Mouse (Mus musculus) heart, adult 9 months (tissue): ENCODE results near the gene Olfr420.

Experiments used
- DNase-seq, 2 experiments: peaks; one replicate each; pipeline ENCODE4 v3.0.0; 2022; ENCODE audit warnings: low spot score in 2 of 2

The Olfr420 gene

GRCm38 (mm10) chr1:174155333-174155732 is at the start of gene Olfr420:
Gene Olfr420, plus strand, starts transcription at chr1:174155633.
- DNase-seq: no peak

- no peak for DNase-seq
Measured at GRCm38 (mm10) chr1:174121062-174121461, 34.4 kb upstream of the Olfr420 start, which contains the start of gene Olfr231. Gene Olfr231, minus strand, starts transcription at chr1:174121162.

GRCm38 (mm10) chr1:174131217-174131616 is 24.2 kb upstream of the Olfr420 start, which contains the start of gene Olfr424:
Gene Olfr424, plus strand, starts transcription at chr1:174131517.
- DNase-seq: no peak

- DNase-seq: no peak
Measured at GRCm38 (mm10) chr1:174131999-174132398, 23.4 kb upstream of the Olfr420 start.

GRCm38 (mm10) chr1:174141384-174141783 is 14.0 kb upstream of the Olfr420 start:
- no peak for DNase-seq

- DNase-seq: no peak
Measured at GRCm38 (mm10) chr1:174146696-174147095, 8.7 kb upstream of the Olfr420 start.

- DNase-seq: no peak
Measured at GRCm38 (mm10) chr1:174149289-174149688, 6.1 kb upstream of the Olfr420 start.

- DNase-seq: no peak
Measured at GRCm38 (mm10) chr1:174157622-174158021, 2.2 kb downstream of the Olfr420 start.

- no peak for DNase-seq
Measured at GRCm38 (mm10) chr1:174158512-174158911, 3.1 kb downstream of the Olfr420 start.

GRCm38 (mm10) chr1:174159095-174159494 is 3.7 kb downstream of the Olfr420 start:
- no peak for DNase-seq

- DNase-seq: no peak
Measured at GRCm38 (mm10) chr1:174169024-174169423, 13.6 kb downstream of the Olfr420 start.

- peak in 1 of 2 experiments; percentile 2 for DNase-seq
Measured at GRCm38 (mm10) chr1:174170706-174171501, 15.5 kb downstream of the Olfr420 start.

- DNase-seq: peak; percentile 43 to 50
Measured at GRCm38 (mm10) chr1:174171537-174171936, 16.1 kb downstream of the Olfr420 start.

GRCm38 (mm10) chr1:174172605-174173004 is 17.2 kb downstream of the Olfr420 start, which contains the start of gene Spta1:
Gene Spta1, plus strand, starts transcription at chr1:174172776.
- peak; percentile 42 to 66 for DNase-seq

- DNase-seq: no peak
Measured at GRCm38 (mm10) chr1:174204699-174205098, 49.3 kb downstream of the Olfr420 start.
